Mouse (Mus musculus) heart, adult 2 months (tissue): ENCODE data around the gene Fancc.
A peak's percentile ranks its signal among the peaks of the same experiment; 100 is the strongest.

Source experiments
- CTCF ChIP-seq: fragments of 200-600 bp; IDR thresholded peaks from 2 replicates; pipeline ENCODE4 v1.8.1; 2022; ENCODE audit warnings: antibody characterized with exemption, mild to moderate bottlenecking, moderate library complexity
- EP300 ChIP-seq: fragments of 200-500 bp; IDR thresholded peaks from 2 replicates; pipeline ENCODE4 v1.6.1; 2011; ENCODE audit warnings: low read depth, low read length, control low read depth; ENCODE audit not compliant: insufficient read depth

DNA sequence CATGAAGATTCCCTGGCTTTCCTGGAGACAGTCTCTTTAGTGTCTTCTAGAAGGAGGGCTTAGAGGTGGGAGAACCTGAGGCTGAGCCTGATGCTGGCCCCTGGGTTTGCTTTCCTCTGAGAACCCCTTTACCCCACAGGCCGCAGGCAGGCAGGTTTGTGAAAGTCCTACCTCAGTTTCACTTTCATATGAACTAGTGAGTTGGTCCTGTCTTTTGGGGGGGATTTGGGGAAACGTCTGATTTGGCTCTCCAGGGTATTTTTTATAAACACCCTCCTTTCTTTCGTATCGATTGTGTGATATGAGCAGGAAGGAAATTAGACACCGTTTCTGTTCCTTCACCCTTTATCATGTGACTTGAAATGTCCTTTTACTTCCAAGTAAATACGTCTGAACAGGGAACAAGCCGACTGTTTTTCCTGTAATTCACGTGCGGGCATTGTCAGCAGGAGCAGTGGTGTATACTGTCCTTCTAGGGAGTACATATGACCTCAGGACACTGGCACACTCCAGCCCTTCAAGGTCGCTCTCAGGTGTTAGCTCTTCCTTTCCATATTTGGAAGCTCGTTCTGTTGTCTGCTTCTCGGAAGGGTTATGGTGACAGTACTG lies 250.6 kb downstream of the Fancc start:
- TF ChIP-seq CTCF, result no peak
- 0 out of 2 replicates have a peak, but pooled peaks have one; percentile 44 for TF ChIP-seq EP300
